Mouse (Mus musculus): ENCODE data around the gene Olfr1094. TPM values are rescaled to one million over a fixed set of nuclear protein-coding genes. Genes with fewer than 3 reads are reported as not detected.

Gene Olfr1094
- not detected for total RNA-seq (2021)
- long read RNA-seq, experiment 1, result 0 reads
- long read RNA-seq, experiment 2, result 0 reads

- Histone ChIP-seq H3K27ac (no peak within 1 kb of the TSS), H3K4me3 (no peak within 1 kb of the TSS)
- TF ChIP-seq CTCF (conservative IDR thresholded peaks at IDR 0.05), result no peak
- DNase-seq (ENCODE audit: low spot score in 2 of 2), result no peak
Measured at GRCm38 (mm10) chr2:86824363-86824762, at the start of gene Olfr1094. Olfr1094 (plus strand) TSS chr2:86824663.

GRCm38 (mm10) chr2:86782179-86782578 lies 42.3 kb upstream of the Olfr1094 start, which contains the start of gene Olfr1093:
Olfr1093 (plus strand) TSS chr2:86782479.
- no peak for TF ChIP-seq CTCF (conservative IDR thresholded peaks at IDR 0.05)
- Histone ChIP-seq H3K27ac (no peak within 1 kb of the TSS), H3K4me3 (no peak within 1 kb of the TSS)
- DNase-seq (ENCODE audit: low spot score in 2 of 2), result no peak

GRCm38 (mm10) chr2:86809918-86810317 lies 14.5 kb upstream of the Olfr1094 start, which contains the start of gene Olfr141:
Olfr141 (minus strand) TSS chr2:86810018.
- DNase-seq (ENCODE audit: low spot score in 2 of 2), result no peak
- Histone ChIP-seq H3K27ac (no peak within 1 kb of the TSS), H3K4me3 (no peak within 1 kb of the TSS)
- no peak for TF ChIP-seq CTCF (conservative IDR thresholded peaks at IDR 0.05)

GRCm38 (mm10) chr2:86851596-86851995 lies 27.1 kb downstream of the Olfr1094 start, which contains the start of gene Olfr1095:
Olfr1095 (minus strand) TSS chr2:86851696.
- H3K27ac ChIP-seq, result no peak within 1 kb of the TSS
- no peak for TF ChIP-seq CTCF (conservative IDR thresholded peaks at IDR 0.05)
- no peak within 1 kb of the TSS for H3K4me3 ChIP-seq
- no peak for DNase-seq (ENCODE audit: low spot score in 2 of 2)

- H3K27ac ChIP-seq, result no peak within 1 kb of the TSS
- TF ChIP-seq CTCF (conservative IDR thresholded peaks at IDR 0.05), result no peak
- no peak within 1 kb of the TSS for H3K4me3 ChIP-seq
- no peak for DNase-seq (ENCODE audit: low spot score in 2 of 2)
Measured at GRCm38 (mm10) chr2:86874702-86875101, 50.2 kb downstream of the Olfr1094 start, which contains the start of gene Gm13723. Gm13723 (minus strand) TSS chr2:86874802.

Other genes with a start within 250 kb of the Olfr1094 start
- gene Olfr1082, start 225.7 kb upstream of the Olfr1094 start, total RNA-seq (2021), result not detected
- not detected for gene Olfr1084, start 184.9 kb upstream of the Olfr1094 start, total RNA-seq (2021)
- not detected for gene Olfr1085, start 162.6 kb upstream of the Olfr1094 start, total RNA-seq (2021)
- gene Olfr1086, start 144.6 kb upstream of the Olfr1094 start, total RNA-seq (2021), result not detected
- not detected for gene Olfr1087, start 126.3 kb upstream of the Olfr1094 start, total RNA-seq (2021)
- gene Olfr1089, start 91.0 kb upstream of the Olfr1094 start, total RNA-seq (2021), result not detected
- gene Olfr1090, start 65.7 kb upstream of the Olfr1094 start, total RNA-seq (2021), result not detected
- not detected for gene Olfr1093, start 42.2 kb upstream of the Olfr1094 start, total RNA-seq (2021)
- not detected for gene Olfr141, start 14.6 kb upstream of the Olfr1094 start, total RNA-seq (2021)
- gene Olfr1095, start 27.0 kb downstream of the Olfr1094 start, total RNA-seq (2021), result not detected
- not detected for gene Gm13723, start 50.1 kb downstream of the Olfr1094 start, total RNA-seq (2021)
- gene Olfr1097, start 67.6 kb downstream of the Olfr1094 start, total RNA-seq (2021), result not detected
- not detected for gene Olfr1098, start 99.9 kb downstream of the Olfr1094 start, total RNA-seq (2021)
- not detected for gene Olfr1099, start 136.0 kb downstream of the Olfr1094 start, total RNA-seq (2021)
- gene Olfr1100, start 155.3 kb downstream of the Olfr1094 start, total RNA-seq (2021), result not detected
- not detected for gene Olfr1101, start 166.6 kb downstream of the Olfr1094 start, total RNA-seq (2021)
- not detected for gene Olfr1102, start 173.7 kb downstream of the Olfr1094 start, total RNA-seq (2021)
- gene Olfr1104, start 202.4 kb downstream of the Olfr1094 start, total RNA-seq (2021), result not detected
- gene Olfr1105, start 211.9 kb downstream of the Olfr1094 start, total RNA-seq (2021), result not detected
- gene Olfr1106, start 227.6 kb downstream of the Olfr1094 start, total RNA-seq (2021), result not detected